Mouse (Mus musculus) heart, adult 2 months (tissue): ENCODE results near the gene Cda.

Experiments
- EP300 ChIP-seq: fragments of 200-500 bp; IDR thresholded peaks from 2 replicates; pipeline ENCODE4 v1.6.1; 2011; ENCODE audit warnings: low read depth, low read length, control low read depth; ENCODE audit not compliant: insufficient read depth
- POLR2A ChIP-seq: fragments of 200-500 bp; IDR thresholded peaks from 2 replicates; pipeline ENCODE4 v1.6.1; 2011; ENCODE audit warnings: mild to moderate bottlenecking, low read depth, low read length, control low read depth; ENCODE audit not compliant: insufficient read depth

GRCm38 (mm10) chr4:138326077-138326695 is 41.6 kb downstream of the Cda start, which contains the start of gene Pink1:
- TF ChIP-seq POLR2A, result peak; percentile 83
- TF ChIP-seq EP300, result peak; percentile 52; the same call in 1 of the 2 replicates
